Mouse (Mus musculus) brain, adult 2 months (tissue): ENCODE data around the gene Mrps5.
A peak's percentile ranks its signal among the peaks of the same experiment; 100 is the strongest.
"Not testable (repeated sequence)": the region's sequence is repeated elsewhere in the genome, so short reads cannot be mapped to it uniquely, and the experiment has no call there.

Source experiments
- DNase-seq: peaks from one replicate; pipeline ENCODE4 v3.0.0; 2011; ENCODE audit warnings: low read depth, low spot score

Mrps5 gene

GRCm38 (mm10) chr2:127586694-127587513, at the start of gene Mrps5, which contains the start of gene Zfp661:
Gene Mrps5, plus strand, starts transcription at chr2:127587222.
Gene Zfp661, minus strand, starts transcription at chr2:127587094.
- peak; percentile 86 for DNase-seq

DNA sequence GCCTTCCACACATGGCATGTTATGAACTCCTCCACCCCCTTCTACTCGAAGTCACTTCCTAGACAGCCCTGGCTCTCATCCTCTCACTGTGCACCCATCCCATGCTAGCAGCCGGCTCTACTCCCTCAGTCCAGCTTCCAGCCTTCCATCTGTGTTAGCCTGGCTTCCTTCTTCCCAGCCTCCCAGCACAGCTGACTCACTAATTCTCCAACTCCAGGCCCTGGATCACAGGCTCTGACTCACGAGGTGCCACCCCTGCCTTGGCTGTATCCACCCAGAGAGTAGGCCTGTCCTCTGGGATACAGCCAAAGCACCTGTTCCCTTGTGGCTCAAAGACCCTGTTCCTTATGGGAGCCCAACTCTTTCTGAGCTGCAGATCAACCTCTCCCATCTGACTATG, 49.5 kb upstream of the Mrps5 start:
- DNase-seq = peak; percentile 93

DNA sequence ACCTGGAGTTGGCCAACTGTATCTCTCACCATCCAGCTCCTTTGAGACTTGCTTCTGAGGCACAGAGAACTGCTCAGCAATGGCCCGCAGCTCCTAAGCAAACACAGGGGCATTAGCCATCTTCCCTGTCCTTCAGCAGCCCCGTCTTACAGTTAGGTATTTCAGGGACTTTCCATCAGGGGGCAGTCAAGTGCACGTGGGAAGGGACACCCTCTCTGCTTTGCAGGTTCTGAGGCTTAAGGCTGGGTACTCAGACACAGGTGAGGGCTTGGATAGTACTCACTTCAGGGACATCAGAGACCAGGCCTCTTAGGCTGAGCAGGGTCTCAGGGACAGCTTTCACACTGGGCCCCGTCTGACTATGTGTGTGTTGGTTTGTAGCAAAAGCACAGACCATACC, 47.5 kb upstream of the Mrps5 start:
- DNase-seq = peak; percentile 80

- no peak for DNase-seq
Measured at GRCm38 (mm10) chr2:127541185-127541584, 45.8 kb upstream of the Mrps5 start, which contains the start of gene Prom2. Gene Prom2, minus strand, starts transcription at chr2:127541467.

DNA sequence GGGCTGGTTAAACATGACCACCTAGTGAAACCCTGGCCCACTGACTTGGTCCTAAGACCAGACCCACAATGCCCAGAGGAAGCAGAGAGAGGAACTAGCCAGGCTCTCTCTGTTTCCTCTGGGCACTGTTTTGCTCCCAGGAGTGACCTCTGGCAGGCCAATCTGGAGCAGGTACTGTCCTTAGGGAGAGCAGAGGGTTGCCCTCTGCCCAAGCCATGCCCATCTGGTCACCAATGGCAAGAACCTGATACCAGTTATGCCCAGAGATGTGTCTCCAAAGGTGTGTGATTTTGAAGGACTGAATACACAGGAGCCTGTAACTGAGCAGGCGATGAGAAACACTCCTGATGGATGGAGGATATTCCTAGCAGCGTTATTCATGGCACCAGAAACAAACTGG, 45.3 kb upstream of the Mrps5 start:
- DNase-seq = peak; percentile 31

DNA sequence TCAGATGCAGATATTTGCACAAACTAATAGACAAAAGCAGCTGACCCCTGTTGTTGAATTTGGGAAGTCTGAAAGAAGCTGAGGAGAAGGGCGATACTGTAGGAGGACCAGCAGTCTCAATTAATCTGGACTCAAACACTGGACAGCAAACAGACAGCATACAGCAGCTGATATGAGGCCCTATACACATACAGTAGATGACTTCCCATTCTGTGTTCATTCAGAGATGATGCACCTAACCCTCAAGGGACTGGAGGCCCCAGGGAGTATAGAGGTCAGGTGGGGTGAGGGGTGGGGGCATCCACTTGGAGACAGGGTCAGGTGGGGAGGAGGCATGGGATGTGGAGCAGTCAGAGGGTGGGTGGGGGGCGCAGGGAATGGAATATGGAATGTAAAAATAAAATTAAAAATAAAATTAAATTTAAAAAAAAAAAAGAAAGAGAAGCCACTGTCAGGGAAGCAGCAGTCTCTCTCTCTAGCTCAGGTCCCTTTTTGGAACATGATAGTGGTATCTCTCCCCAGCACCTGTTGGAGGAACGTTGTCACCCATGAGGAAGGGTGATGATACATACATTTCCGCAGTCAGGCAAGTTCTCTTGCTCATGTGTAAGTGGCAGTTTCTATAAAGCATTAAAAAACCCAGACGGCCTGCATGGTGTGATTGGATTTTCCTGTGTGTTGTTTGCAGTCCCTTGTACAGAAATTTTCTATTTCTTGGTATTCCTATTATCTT, 38.5 kb upstream of the Mrps5 start:
- DNase-seq = no peak

- DNase-seq = peak; percentile 55
Measured at GRCm38 (mm10) chr2:127549711-127550110, 37.3 kb upstream of the Mrps5 start.

- peak; percentile 78 for DNase-seq
Measured at GRCm38 (mm10) chr2:127550446-127550845, 36.6 kb upstream of the Mrps5 start.

GRCm38 (mm10) chr2:127551078-127551477, 35.9 kb upstream of the Mrps5 start:
- peak; percentile 88 for DNase-seq

GRCm38 (mm10) chr2:127559070-127559966, 27.7 kb upstream of the Mrps5 start:
- DNase-seq = peak; percentile 96

DNA sequence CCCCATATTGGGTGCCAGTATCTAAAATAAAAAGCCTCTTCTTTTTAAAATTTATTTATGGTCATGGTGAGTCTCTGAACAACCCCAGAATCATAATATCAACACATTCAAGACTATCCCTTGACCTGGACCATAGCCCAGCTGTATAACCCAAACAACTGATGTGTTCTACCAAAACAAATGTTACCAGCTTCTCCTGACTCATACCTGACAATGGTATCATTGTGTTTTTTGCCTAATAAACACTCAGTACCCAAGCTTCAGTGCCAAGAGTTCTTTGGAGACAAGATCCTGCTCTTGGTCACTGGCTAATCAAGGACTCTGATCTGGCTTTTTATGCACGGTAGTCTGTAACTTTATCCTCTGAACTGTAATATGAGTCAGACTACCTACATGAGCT, 13.7 kb upstream of the Mrps5 start:
- no peak for DNase-seq

DNA sequence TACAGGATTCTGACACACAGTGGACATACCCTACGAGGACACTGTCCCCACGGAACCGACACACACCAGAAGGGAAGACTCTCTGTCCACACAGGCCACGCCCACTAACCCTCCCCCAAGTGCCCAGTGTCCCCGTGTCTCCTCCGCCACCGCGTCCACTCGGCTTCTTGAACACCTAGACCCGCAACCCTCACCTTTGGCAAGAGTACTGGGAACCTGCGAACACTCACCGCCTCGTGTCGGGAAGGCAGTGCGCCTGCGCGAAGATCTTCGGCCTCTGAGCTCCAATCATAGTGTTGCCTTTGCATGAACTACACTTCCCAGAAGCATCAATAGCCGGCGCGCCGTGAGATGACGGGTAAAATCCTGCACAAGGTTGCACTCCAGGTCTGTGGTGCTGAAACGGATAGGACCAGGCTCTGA, 2.6 kb upstream of the Mrps5 start:
- DNase-seq = peak; percentile 98

GRCm38 (mm10) chr2:127587514-127587844, 457 bp downstream of the Mrps5 start:
- no peak for DNase-seq

DNA sequence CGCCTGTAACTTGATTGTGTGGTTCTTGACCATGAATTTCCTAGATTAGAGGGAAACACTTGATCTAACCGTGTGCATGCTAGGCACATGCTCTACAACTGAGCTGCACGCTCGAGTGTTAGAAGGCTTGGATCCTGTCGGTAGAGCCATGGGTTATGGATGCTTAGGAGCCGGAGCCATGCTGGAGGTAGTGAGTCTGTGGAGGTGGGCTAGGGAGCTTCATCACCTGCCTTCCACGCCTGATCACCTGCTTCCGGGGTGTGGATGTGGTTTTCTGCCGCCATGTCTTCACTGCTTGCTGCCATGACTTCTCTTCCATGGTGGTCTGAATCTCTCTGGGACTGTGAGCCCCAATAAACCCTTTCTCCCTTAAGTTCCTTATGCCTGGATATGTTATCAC, 1.9 kb downstream of the Mrps5 start:
- DNase-seq = no peak

DNA sequence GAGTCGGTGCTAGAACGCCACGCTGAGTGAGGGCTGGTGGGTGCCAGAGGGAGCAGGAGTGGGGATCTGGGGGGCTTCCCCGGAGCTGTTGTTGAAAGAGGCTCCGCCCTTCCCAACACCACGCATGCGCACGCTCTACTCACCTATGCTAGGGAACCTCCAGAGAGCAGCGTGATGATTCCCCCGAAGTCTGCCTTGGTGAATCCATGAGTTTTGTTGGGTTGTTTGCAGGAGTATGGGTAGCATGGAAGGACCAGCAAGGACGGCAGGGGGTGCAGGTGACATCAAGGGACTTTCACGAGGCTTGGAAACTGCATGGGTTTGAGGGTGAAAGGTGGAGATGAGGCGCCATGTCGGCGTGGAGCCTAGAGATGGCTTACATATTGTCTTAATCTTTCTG, 3.2 kb downstream of the Mrps5 start:
- DNase-seq = no peak

DNA sequence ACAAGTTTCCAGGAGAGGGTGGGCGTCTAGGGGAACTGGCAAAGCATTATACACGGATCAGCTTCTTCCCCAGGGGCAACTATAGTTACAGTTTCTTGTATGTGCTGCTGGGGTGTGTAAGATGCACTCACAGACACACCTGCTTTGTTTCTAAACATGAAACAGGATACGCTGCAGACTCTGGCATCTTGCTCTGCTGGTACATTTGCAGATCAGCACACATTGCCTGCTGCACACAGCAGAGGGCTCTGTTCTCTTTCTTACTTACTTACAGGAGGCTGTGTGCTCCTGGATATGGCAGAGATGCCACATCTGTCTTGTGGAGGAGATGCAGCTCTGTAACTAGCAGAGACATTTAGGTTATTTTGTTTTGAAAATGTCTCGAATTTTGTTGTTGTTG, 3.8 kb downstream of the Mrps5 start:
- peak; percentile 23 for DNase-seq

DNA sequence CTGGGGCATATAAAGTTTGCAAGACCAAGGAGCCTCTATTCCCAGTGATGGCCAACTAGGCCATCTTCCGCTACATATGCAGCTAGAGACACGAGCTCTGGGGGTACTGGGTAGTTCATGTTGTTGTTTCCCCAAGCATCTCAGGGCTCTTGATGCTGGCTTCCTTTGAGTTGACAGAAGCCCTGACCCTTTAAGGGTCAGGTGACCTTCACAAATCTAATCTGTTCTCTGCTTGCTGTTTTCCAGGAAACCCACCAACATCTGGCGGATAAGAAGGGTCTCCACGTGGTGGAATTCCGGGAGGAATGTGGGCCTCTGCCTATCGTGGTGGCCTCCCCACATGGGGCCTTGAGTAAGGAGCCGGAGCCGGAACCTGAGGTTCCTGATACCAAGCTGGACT, 16.4 kb downstream of the Mrps5 start:
- not testable (repeated sequence) for DNase-seq

- DNase-seq = no peak
Measured at GRCm38 (mm10) chr2:127605203-127605602, 18.2 kb downstream of the Mrps5 start.

DNA sequence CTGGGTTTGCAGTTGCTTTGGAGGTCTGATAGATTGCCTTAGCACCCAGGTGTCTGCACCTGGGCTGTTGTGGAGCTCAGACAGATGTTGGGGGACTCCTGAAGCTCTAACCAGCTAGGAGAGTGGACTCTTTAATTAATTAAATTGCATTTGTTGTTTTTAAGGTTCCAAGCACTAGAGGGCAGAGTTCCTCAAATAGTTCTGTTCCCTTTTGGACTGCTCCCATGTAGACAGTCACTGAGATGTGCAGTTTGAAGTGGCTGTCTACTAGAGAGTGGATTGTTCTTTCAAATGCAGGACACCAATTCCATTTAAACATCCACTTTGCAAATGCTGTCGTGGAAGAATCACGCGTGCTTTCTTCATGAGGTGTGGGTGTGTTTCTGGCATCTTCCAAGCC, 21.2 kb downstream of the Mrps5 start:
- peak; percentile 84 for DNase-seq

GRCm38 (mm10) chr2:127608986-127609385, 22.0 kb downstream of the Mrps5 start:
- DNase-seq = no peak

DNA sequence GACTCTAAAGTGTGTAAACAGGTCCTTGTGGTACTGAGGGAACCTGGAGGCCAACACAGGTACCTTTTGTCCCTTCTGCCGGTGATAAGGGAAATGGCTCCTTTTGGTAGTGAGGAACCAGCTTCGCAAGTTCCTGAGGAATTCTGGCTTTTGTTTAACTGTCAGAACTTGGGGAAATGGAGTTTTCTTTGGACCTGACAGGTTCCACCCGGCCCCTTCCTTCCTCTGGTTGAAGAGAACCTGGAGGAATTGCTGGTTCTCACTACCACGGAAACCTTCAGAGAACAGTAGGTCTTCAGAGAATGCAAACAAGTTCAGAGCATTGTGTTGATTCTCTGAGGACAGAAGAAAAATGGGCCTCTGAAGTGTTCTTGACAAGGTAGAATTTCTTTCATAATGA, 24.4 kb downstream of the Mrps5 start:
- no peak for DNase-seq

DNA sequence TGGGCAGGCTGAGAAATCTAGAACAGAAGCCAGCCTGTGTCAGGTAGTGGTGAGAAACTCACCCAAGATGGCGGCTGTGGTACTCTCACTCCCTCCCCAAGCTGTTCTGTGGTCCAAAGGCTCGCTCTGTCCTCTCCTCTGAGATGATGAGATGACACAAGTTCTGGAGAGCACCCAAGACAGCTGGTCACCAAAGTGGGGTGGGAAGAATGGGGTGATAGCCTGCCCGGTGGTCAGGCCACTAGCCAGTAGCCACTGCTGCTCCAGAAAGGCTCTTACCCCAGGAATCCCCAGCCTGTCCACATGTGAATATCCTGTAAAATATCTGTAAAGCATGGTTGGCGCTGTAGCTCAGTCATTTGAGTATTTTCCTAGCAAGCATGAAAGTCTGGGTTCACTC, 25.3 kb downstream of the Mrps5 start:
- DNase-seq = peak; percentile 82
